Mouse (Mus musculus): ENCODE data around the gene Fam71d. TPM values are rescaled to one million over a fixed set of nuclear protein-coding genes. Genes with fewer than 3 reads are reported as not detected.

Gene Fam71d
- polyA plus RNA-seq (2014; fragmentation: Illumina TruSeq; extraction: RNeasy Lipid Tissue Mini Kit (QIAGEN cat#74804); ENCODE audit: low replicate concordance): 0.93 TPM

GRCm38 (mm10) chr12:78691325-78691724 is at the start of gene Fam71d:
Fam71d (plus strand) TSS chr12:78691535.

GRCm38 (mm10) chr12:78748557-78749377 is 57.4 kb downstream of the Fam71d start, which contains the start of gene Mpp5:
Mpp5 (plus strand) TSS chr12:78748907.

Other genes starting within 250 kb of the Fam71d start
- 114 TPM for gene Mpp5, start 57.4 kb downstream of the Fam71d start, polyA plus RNA-seq (2014; fragmentation: Illumina TruSeq; extraction: RNeasy Lipid Tissue Mini Kit (QIAGEN cat#74804); ENCODE audit: low replicate concordance)
- gene Atp6v1d, start 170.1 kb downstream of the Fam71d start, polyA plus RNA-seq (2014; fragmentation: Illumina TruSeq; extraction: RNeasy Lipid Tissue Mini Kit (QIAGEN cat#74804); ENCODE audit: low replicate concordance): 90.4 TPM
- 84.1 TPM for gene Eif2s1, start 170.3 kb downstream of the Fam71d start, polyA plus RNA-seq (2014; fragmentation: Illumina TruSeq; extraction: RNeasy Lipid Tissue Mini Kit (QIAGEN cat#74804); ENCODE audit: low replicate concordance)
- 17.5 TPM for gene Plek2, start 215.4 kb downstream of the Fam71d start, polyA plus RNA-seq (2014; fragmentation: Illumina TruSeq; extraction: RNeasy Lipid Tissue Mini Kit (QIAGEN cat#74804); ENCODE audit: low replicate concordance)

All from small intestine, adult 10 weeks (tissue).